Mouse (Mus musculus) frontal cortex, postnatal 14 days (tissue): ENCODE results near the gene Adcy4.

Experiments used
- DNase-seq, 2 experiments: peaks; one replicate each; pipeline ENCODE4 v3.0.0; 2022; ENCODE audit warnings: low spot score in 2 of 2

Adcy4 gene

GRCm38 (mm10) chr14:55719737-55720136, 64.2 kb downstream of the Adcy4 start:
- DNase-seq = no peak
